Mouse (Mus musculus) CH12.LX (cell line): ENCODE measurements at regions not wholly inside any gene's neighbourhood (a gene's known extent, or its start where the extent isn't known, plus 50 kb on each side); places are given as distances from the start of the nearest gene placed in this dataset.

Experiments used
- DNase-seq: peaks from one replicate; pipeline ENCODE4 v3.0.0-alpha.2; 2013; ENCODE audit errors: extremely low read depth
- H3K27ac ChIP-seq: 2 replicates; pipeline ENCODE4 v1.5.1; 2012; ENCODE audit warnings: low read depth, mild to moderate bottlenecking, control low read depth, moderate library complexity; ENCODE audit not compliant: insufficient read depth
- H3K27me3 ChIP-seq: replicated peaks from 2 replicates; pipeline ENCODE3; 2012; ENCODE audit warnings: inconsistent platforms
- H3K36me3 ChIP-seq, 2 experiments: replicated peaks in 1 of 2; 2 replicates each; pipeline versions ENCODE3 to v1.6.1; 2012; ENCODE audit warnings: inconsistent platforms in 1 of 2, low read length in 1 of 2, mild to moderate bottlenecking in 1 of 2, mixed read lengths in 1 of 2, moderate library complexity in 1 of 2; ENCODE audit not compliant: control insufficient read depth in 1 of 2, insufficient read depth in 1 of 2
- H3K4me1 ChIP-seq, 2 experiments: 2 replicates each; pipeline ENCODE4 v1.6.1; 2012; ENCODE audit warnings: inconsistent platforms in 1 of 2, moderate library complexity in 1 of 2; ENCODE audit not compliant: insufficient read depth in 2 of 2, control insufficient read depth in 1 of 2
- H3K4me2 ChIP-seq: 2 replicates; pipeline ENCODE4 v1.6.1; 2012; ENCODE audit warnings: low read depth, mild to moderate bottlenecking, control low read depth; ENCODE audit not compliant: poor library complexity, insufficient read depth, severe bottlenecking
- H3K4me3 ChIP-seq, 3 experiments: fragments of 150-350 bp in 1 of 3; sonication (generic) in 1 of 3; replicated peaks in 1 of 3; 2 replicates each; pipeline versions ENCODE3 to v1.5.1; 2011 to 2012; ENCODE audit warnings: low read depth in 2 of 3, low read length in 2 of 3, mild to moderate bottlenecking in 2 of 3, moderate library complexity in 2 of 3, control low read depth in 1 of 3, improper control_type of control experiment in 1 of 3, inconsistent platforms in 1 of 3, mixed read lengths in 1 of 3; ENCODE audit not compliant: poor library complexity in 1 of 3
- H3K79me2 ChIP-seq: replicated peaks from 2 replicates; pipeline ENCODE4 v1.6.1; 2012; ENCODE audit warnings: mild to moderate bottlenecking, moderate library complexity; ENCODE audit not compliant: control insufficient read depth, poor library complexity, insufficient read depth, severe bottlenecking; ENCODE audit errors: extremely low read depth
- H3K9ac ChIP-seq: 2 replicates; pipeline ENCODE4 v1.6.1; 2012; ENCODE audit warnings: low read depth, mild to moderate bottlenecking, control low read depth, moderate library complexity; ENCODE audit not compliant: insufficient read depth
- H3K9me3 ChIP-seq: replicated peaks from 2 replicates; pipeline ENCODE3; 2012; ENCODE audit warnings: low read length, inconsistent platforms, mixed read lengths
- BHLHE40 ChIP-seq: IDR thresholded peaks from 2 replicates; pipeline ENCODE4 v1.6.1; 2011; ENCODE audit warnings: mild to moderate bottlenecking, low read depth, low read length, improper control_type of control experiment
- CHD1 ChIP-seq: IDR thresholded peaks from 2 replicates; pipeline ENCODE4 v1.6.1; 2012; ENCODE audit warnings: low read depth, low read length, improper control_type of control experiment, inconsistent platforms
- CHD2 ChIP-seq: IDR thresholded peaks from 2 replicates; pipeline ENCODE4 v1.6.1; 2011; ENCODE audit warnings: low read length, improper control_type of control experiment
- CTCF ChIP-seq, 2 experiments: IDR thresholded peaks in 1 of 2; conservative IDR thresholded peaks in 1 of 2; 2 replicates each; pipeline ENCODE4 v1.5.1; 2011 to 2012; ENCODE audit warnings: low read depth in 2 of 2, low read length in 2 of 2, improper control_type of control experiment in 1 of 2, inconsistent platforms in 1 of 2, mild to moderate bottlenecking in 1 of 2, moderate library complexity in 1 of 2
- E2F4 ChIP-seq: IDR thresholded peaks from 2 replicates; pipeline ENCODE4 v1.6.1; 2011; ENCODE audit warnings: low read depth, low read length, improper control_type of control experiment; ENCODE audit not compliant: insufficient replicate concordance
- ELF1 ChIP-seq: IDR thresholded peaks from 2 replicates; pipeline ENCODE4 v1.6.1; 2014; ENCODE audit warnings: low read depth, mild to moderate bottlenecking, inconsistent platforms, low read length, improper control_type of control experiment
- EP300 ChIP-seq: IDR thresholded peaks from 2 replicates; pipeline ENCODE4 v1.6.1; 2011; ENCODE audit warnings: low read length, improper control_type of control experiment
- JUN ChIP-seq: IDR thresholded peaks from 2 replicates; pipeline ENCODE4 v1.6.1; 2011; ENCODE audit warnings: low read depth, mild to moderate bottlenecking, low read length, improper control_type of control experiment, moderate library complexity; ENCODE audit not compliant: insufficient read depth
- JUND ChIP-seq: conservative IDR thresholded peaks from 2 replicates; pipeline ENCODE4 v1.6.1; 2011; ENCODE audit warnings: low read depth, low read length, improper control_type of control experiment
- KAT2A ChIP-seq: IDR thresholded peaks from 2 replicates; pipeline ENCODE4 v1.6.1; 2012; ENCODE audit warnings: low read length, improper control_type of control experiment, inconsistent platforms; ENCODE audit not compliant: insufficient replicate concordance
- MAZ ChIP-seq: IDR thresholded peaks from 2 replicates; pipeline ENCODE4 v1.6.1; 2012; ENCODE audit warnings: low read depth, mild to moderate bottlenecking, inconsistent platforms, low read length, improper control_type of control experiment, moderate library complexity
- MEF2A ChIP-seq: IDR thresholded peaks from 2 replicates; pipeline ENCODE4 v1.6.1; 2014; ENCODE audit warnings: low read depth, mild to moderate bottlenecking, inconsistent platforms, low read length, improper control_type of control experiment, borderline replicate concordance
- MYC ChIP-seq: IDR thresholded peaks from 2 replicates; pipeline ENCODE4 v1.6.1; 2011; ENCODE audit warnings: low read depth, mild to moderate bottlenecking, improper control_type of control experiment, low read length
- NRF1 ChIP-seq: IDR thresholded peaks from 2 replicates; pipeline ENCODE4 v1.6.1; 2014; ENCODE audit warnings: low read depth, mild to moderate bottlenecking, inconsistent platforms, low read length, improper control_type of control experiment, moderate library complexity
- PAX5 ChIP-seq: IDR thresholded peaks from 2 replicates; pipeline ENCODE4 v1.6.1; 2012; ENCODE audit warnings: low read length, inconsistent platforms, mixed read lengths
- POLR2A ChIP-seq: IDR thresholded peaks from 2 replicates; pipeline ENCODE4 v1.6.1; 2011; ENCODE audit warnings: low read depth, mild to moderate bottlenecking, improper control_type of control experiment, low read length
- RAD21 ChIP-seq: IDR thresholded peaks from 2 replicates; pipeline ENCODE4 v1.6.1; 2011; ENCODE audit warnings: low read depth, mild to moderate bottlenecking, low read length, improper control_type of control experiment, moderate library complexity
- RCOR1 ChIP-seq: conservative IDR thresholded peaks from 2 replicates; pipeline ENCODE4 v1.6.1; 2012; ENCODE audit warnings: low read depth, mild to moderate bottlenecking, inconsistent platforms, low read length, improper control_type of control experiment
- SIN3A ChIP-seq: IDR thresholded peaks from 2 replicates; pipeline ENCODE4 v1.6.1; 2012; ENCODE audit warnings: low read length, improper control_type of control experiment, inconsistent platforms
- SMC3 ChIP-seq: IDR thresholded peaks from 2 replicates; pipeline ENCODE4 v1.6.1; 2011; ENCODE audit warnings: low read depth, low read length, improper control_type of control experiment
- TCF12 ChIP-seq: IDR thresholded peaks from 2 replicates; pipeline ENCODE4 v1.6.1; 2014; ENCODE audit warnings: low read depth, mild to moderate bottlenecking, inconsistent platforms, low read length, improper control_type of control experiment
- USF1 ChIP-seq: IDR thresholded peaks from 2 replicates; pipeline ENCODE4 v1.6.1; 2014; ENCODE audit warnings: low read depth, mild to moderate bottlenecking, inconsistent platforms, low read length, improper control_type of control experiment
- ZKSCAN1 ChIP-seq: IDR thresholded peaks from 2 replicates; pipeline ENCODE4 v1.6.1; 2012; ENCODE audit warnings: low read depth, inconsistent platforms, low read length, improper control_type of control experiment, borderline replicate concordance
- ZNF384 ChIP-seq: IDR thresholded peaks from 2 replicates; pipeline ENCODE4 v1.6.1; 2012; ENCODE audit warnings: low read depth, low read length, improper control_type of control experiment, inconsistent platforms
- dilution Hi-C: fragments of 300-500 bp; cut with MboI; formaldehyde crosslinking; loops from 2 replicates; pipeline ENCODE4 v1.14.3; 2020; ENCODE audit warnings: low sequenced_read_pairs; ENCODE audit not compliant: extremely low pct_unique_long_range_greater_than_20kb, extremely low pct_ligation_motif_present
- in situ Hi-C: fragments of 300-500 bp; cut with MboI; formaldehyde crosslinking; loops from 3 replicates; pipeline ENCODE4 v1.14.3; 2019; ENCODE audit warnings: low sequenced_read_pairs, low pct_ligation_motif_present, low pct_unique_long_range_greater_than_20kb, mixed read lengths

DNA sequence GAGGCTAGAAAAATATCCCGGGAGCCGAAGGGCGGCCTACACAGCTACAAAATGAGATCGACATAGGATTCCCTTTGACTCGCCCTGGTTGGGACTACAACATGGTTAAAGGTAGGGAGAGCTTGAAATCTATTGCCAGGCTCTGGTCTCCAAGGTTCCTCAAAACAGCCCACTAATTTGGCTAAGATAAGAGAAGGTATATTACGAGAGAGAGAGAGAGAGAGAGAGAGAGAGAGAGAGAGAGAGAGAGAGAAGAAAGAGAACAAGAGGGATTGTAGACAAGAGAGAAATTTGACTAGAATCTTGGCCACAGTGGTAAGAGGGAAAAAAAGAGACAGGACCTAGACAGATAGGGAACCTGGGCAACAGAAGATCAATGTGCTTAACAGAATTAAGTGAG lies 88.5 kb upstream of the Plcl2 start:
- H3K9me3 ChIP-seq: peaks cover 2% of the 10 kb centered on the region
- H3K36me3 ChIP-seq: no peaks in the 10 kb centered on the region
- H3K79me2 ChIP-seq: no peaks in the 10 kb centered on the region
- H3K4me1 ChIP-seq: peaks cover 0 to 4% of the 10 kb centered on the region in 2 experiments; a peak in 1 of 4 replicates
- no peak overlapping the region for H3K9ac ChIP-seq
- no peak for DNase-seq
- no peak overlapping the region for H3K4me3 ChIP-seq
- no peaks in the 10 kb centered on the region for H3K27me3 ChIP-seq
- in situ Hi-C loops: no loop called here
- no peak for TF ChIP-seq CHD2
- no peak for TF ChIP-seq E2F4
- TF ChIP-seq SMC3: no peak
- no peak for TF ChIP-seq MYC
- no peak for TF ChIP-seq POLR2A
- no peak for TF ChIP-seq CTCF (conservative IDR thresholded peaks at IDR 0.05 in 1 of 2, IDR thresholded peaks at IDR 0.05 in 1 of 2; ENCODE audit: low read depth in 2 of 2, low read length in 2 of 2)
- no peak for TF ChIP-seq JUND
- TF ChIP-seq NRF1: no peak
- no peak for TF ChIP-seq RAD21
- no peak for TF ChIP-seq USF1
- no peak for TF ChIP-seq PAX5
- H3K27ac ChIP-seq: no peak overlapping the region
- no peak overlapping the region for H3K4me2 ChIP-seq
- dilution Hi-C loops: no loop called here

DNA sequence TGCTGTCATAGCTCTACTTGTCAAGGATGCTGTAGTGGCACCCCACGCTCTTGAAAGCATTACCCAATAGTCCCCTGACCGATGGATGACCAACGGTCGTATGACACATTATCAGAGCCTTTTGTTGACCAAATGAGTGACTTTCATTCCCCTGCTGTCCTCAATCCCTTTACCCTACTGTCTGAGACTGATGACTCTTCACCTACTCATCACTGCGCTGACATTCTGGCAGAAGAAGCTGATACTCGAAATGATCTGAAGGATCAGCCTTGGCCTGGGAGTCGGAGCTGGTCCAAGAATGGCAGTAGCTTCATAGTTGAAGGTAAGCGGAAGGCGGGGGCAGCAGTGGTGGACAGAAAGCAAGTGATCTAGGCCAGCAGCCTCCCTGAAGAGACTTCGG lies 87.7 kb upstream of the Plcl2 start:
- Histone ChIP-seq H3K4me3 (no peak overlapping the region), H3K9ac (no peak overlapping the region), H3K27me3 (no peaks in the 10 kb centered on the region), H3K27ac (no peak overlapping the region), H3K4me1 (no peaks in the 10 kb centered on the region), H3K4me2 (no peak overlapping the region), H3K36me3 (no peaks in the 10 kb centered on the region), H3K79me2 (no peaks in the 10 kb centered on the region)
- in situ Hi-C loops: no loop called here
- no peak for DNase-seq
- dilution Hi-C loops: no loop called here
- no peak for TF ChIP-seq TCF12
- TF ChIP-seq MYC: no peak
- no peak for TF ChIP-seq KAT2A
- TF ChIP-seq JUND: no peak
- no peak for TF ChIP-seq ELF1
- TF ChIP-seq ZNF384: no peak
- TF ChIP-seq BHLHE40: no peak
- TF ChIP-seq SIN3A: no peak
- no peak for TF ChIP-seq CHD1
- TF ChIP-seq CTCF (conservative IDR thresholded peaks at IDR 0.05 in 1 of 2, IDR thresholded peaks at IDR 0.05 in 1 of 2; ENCODE audit: low read depth in 2 of 2, low read length in 2 of 2): no peak
- no peak for TF ChIP-seq MEF2A
- no peak for TF ChIP-seq JUN
- TF ChIP-seq POLR2A: no peak
- TF ChIP-seq EP300: no peak
- no peak for TF ChIP-seq RCOR1
- TF ChIP-seq PAX5: no peak
- TF ChIP-seq USF1: no peak
- no peak for TF ChIP-seq MAZ
- TF ChIP-seq CHD2: no peak
- no peak for TF ChIP-seq ZKSCAN1
- TF ChIP-seq, all 38 proteins: peak for 0
- H3K9me3 ChIP-seq: peaks cover 2% of the 10 kb centered on the region
